9 mouse cellular contexts compared by ENCODE assay signal in the genomic region with DNA sequence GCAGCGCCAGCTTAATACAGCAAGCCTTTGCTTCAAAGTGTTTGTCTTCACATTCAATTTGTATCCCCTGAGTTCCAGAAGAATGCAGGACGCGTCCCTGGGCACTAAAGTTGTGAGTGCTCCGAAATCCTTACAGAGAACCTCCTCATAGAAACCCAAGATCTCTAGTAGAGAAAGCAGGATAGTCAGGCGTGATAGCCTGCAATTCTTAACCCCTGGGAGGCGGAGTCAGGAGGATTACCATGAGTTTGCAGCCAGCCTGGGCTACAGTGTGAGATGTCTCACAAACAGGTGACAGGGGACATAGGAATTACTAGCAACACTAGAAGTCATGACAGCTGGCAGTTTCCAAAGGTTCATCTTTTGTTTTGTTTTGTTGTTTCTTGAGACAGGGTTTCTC. TPM values are rescaled to one million over a fixed set of nuclear protein-coding genes. Genes with fewer than 3 reads are reported as not detected.
A peak's percentile ranks its signal among the peaks of the same experiment; 100 is the strongest.
DNase-seq lines count a peak whose midpoint lies in the region; ATAC-seq and TF ChIP-seq lines count a peak whose summit lies in the region.
"Had no signal": no experiment of that assay in that cellular context is flagged by ENCODE, and none has a peak within 500 bp of the region (broad histone marks: within the 10 kb centered on the region; RNA-seq: fewer than 3 reads in every experiment).

No protein-coding gene starts in this region.

- TF ChIP-seq CTCF in E14TG2a.4 (conservative IDR thresholded peaks at IDR 0.05; ENCODE audit: low read length), result no peak

- no peak for DNase-seq in heart, postnatal 25 days (ENCODE audit: low spot score)
- DNase-seq in left cerebral cortex, postnatal 14 days (ENCODE audit: low spot score in 2 of 2), result no peak
- no peak for DNase-seq in gastrocnemius, adult 8-10 months (ENCODE audit: low spot score in 2 of 2)
- DNase-seq: right cerebral cortex, adult 18-20 months had no signal

- H3K9ac ChIP-seq in heart, embryonic 12.5 days, result 0 out of 2 replicates have a peak overlapping the region, but pooled peaks have one; percentile 16
- peak overlapping the region; percentile 34 for H3K9ac ChIP-seq in liver, embryonic 16.5 days (ENCODE audit: low read depth, low read length)

- 56% methylated on average over 6 of the region's 6 CpGs for WGBS in heart, embryonic 12.5 days
- WGBS in liver, embryonic 16.5 days (ENCODE audit: insufficient replicate concordance), result 57% methylated on average over 6 of the region's 6 CpGs

- no peaks in the 10 kb centered on the region for H3K27me3 ChIP-seq in heart, embryonic 12.5 days (replicated peaks)
- H3K27me3 ChIP-seq in E14TG2a.4 (ENCODE audit: insufficient read depth, low read length), result peaks cover 22% of the 10 kb centered on the region
- no peaks in the 10 kb centered on the region for H3K27me3 ChIP-seq in liver, embryonic 16.5 days (ENCODE audit: control insufficient read depth, insufficient read depth, low read depth, low read length)

- intact Hi-C loops in heart, postnatal 25 days (cut with DNase I), result no loop called here
- intact Hi-C loops in left cerebral cortex, postnatal 14 days (cut with DNase I), result no loop called here

- ATAC-seq in heart, embryonic 12.5 days (ENCODE audit: insufficient number of reproducible peaks, low FRiP score), result no peak
- peak; percentile 37; the same call in 1 of the 2 replicates for ATAC-seq in granulocyte monocyte progenitor cell, adult 5-6 weeks (replicated peaks; ENCODE audit: poor library complexity, severe bottlenecking)
- no peak for ATAC-seq in liver, embryonic 16.5 days (ENCODE audit: low read depth)
- ATAC-seq in erythroid progenitor cell, adult 5-6 weeks (replicated peaks; ENCODE audit: low FRiP score, poor library complexity, severe bottlenecking), result no peak

- H3K4me3 ChIP-seq in heart, embryonic 12.5 days, result peak overlapping the region; percentile 41
- peak overlapping the region; percentile 68 for H3K4me3 ChIP-seq in E14TG2a.4 (replicated peaks; ENCODE audit: low read length)
- H3K4me3 ChIP-seq in liver, embryonic 16.5 days (ENCODE audit: low read depth, low read length), result peak overlapping the region; percentile 54

- H3K4me1 ChIP-seq in heart, embryonic 12.5 days (replicated peaks), result peaks cover 27% of the 10 kb centered on the region
- H3K4me1 ChIP-seq in E14TG2a.4 (replicated peaks; ENCODE audit: low read depth, low read length), result peaks cover 21% of the 10 kb centered on the region
- no peaks in the 10 kb centered on the region; the same call in 1 of the 2 replicates for H3K4me1 ChIP-seq in liver, embryonic 16.5 days (ENCODE audit: control insufficient read depth, low read depth, low read length)

- H3K27ac ChIP-seq in heart, embryonic 12.5 days (ENCODE audit: poor library complexity, severe bottlenecking), result no peak overlapping the region
- H3K27ac ChIP-seq in liver, embryonic 16.5 days (ENCODE audit: low read length), result no peak overlapping the region

- H3K36me3 ChIP-seq in heart, embryonic 12.5 days, result peaks cover 34% of the 10 kb centered on the region
- H3K36me3 ChIP-seq in E14TG2a.4 (ENCODE audit: insufficient read depth, low read length), result peaks cover 22% of the 10 kb centered on the region
- H3K36me3 ChIP-seq in liver, embryonic 16.5 days (ENCODE audit: control insufficient read depth, insufficient read depth), result peaks cover 3% of the 10 kb centered on the region; the same call in 1 of the 2 replicates

- peak overlapping the region; percentile 66 for H3K4me2 ChIP-seq in heart, embryonic 12.5 days
- H3K4me2 ChIP-seq in liver, embryonic 16.5 days (ENCODE audit: low read depth, low read length), result peak overlapping the region; percentile 71

- no peaks in the 10 kb centered on the region for H3K9me3 ChIP-seq in heart, embryonic 12.5 days (replicated peaks)
- H3K9me3 ChIP-seq in E14TG2a.4 (ENCODE audit: low read length), result no peaks in the 10 kb centered on the region
- no peaks in the 10 kb centered on the region for H3K9me3 ChIP-seq in liver, embryonic 16.5 days (replicated peaks; ENCODE audit: control insufficient read depth, low read length)

RNA-seq across cellular contexts. Expression of a gene that starts 35.8 kb away (rescaled TPM):
- polyA plus RNA-seq in heart, embryonic 12.5 days (2016; fragmentation: Nextera tagmentation; extraction: Ambion mirVana), result 16.4 and 17.8 TPM in 2 replicates
- 10 to 100 TPM; 14.4 to 15.4 TPM for total RNA-seq in heart, postnatal 25 days (2021)
- total RNA-seq in granulocyte monocyte progenitor cell, adult 5-6 weeks (2014; fragmentation: Nextera tagmentation), result 18.1 and 33.9 TPM in 2 replicates
- total RNA-seq in granulocyte monocyte progenitor cell, adult 5-6 weeks (2017), result 21.9 and 38.7 TPM in 2 replicates
- 5.8 and 6.1 TPM in 2 replicates for polyA plus RNA-seq in liver, embryonic 16.5 days (2015; fragmentation: Nextera tagmentation; extraction: Ambion mirVana)
- total RNA-seq in left cerebral cortex, postnatal 14 days (2021), result 10 to 100 TPM; 19.6 to 20.2 TPM
- 2.5 and 24.9 TPM in 2 replicates for total RNA-seq in erythroid progenitor cell, adult 5-6 weeks (2015; ENCODE audit: low replicate concordance)
- total RNA-seq in erythroid progenitor cell, adult 5-6 weeks (2017; ENCODE audit: low replicate concordance), result 6.3 and 12.6 TPM in 2 replicates
- 10 to 100 TPM in 3 of 4 experiments, 1 to 10 TPM in 1; 8.6 to 14.5 (median 12.0) TPM for total RNA-seq in gastrocnemius, adult 8-10 months (2022)
